Mouse (Mus musculus) myocyte (in vitro differentiated cells): ENCODE results near the gene Ccnd3.

Source experiments
- POLR2A ChIP-seq: IDR thresholded peaks from one replicate; pipeline ENCODE4 v1.6.1; 2011; ENCODE audit warnings: low read depth, mild to moderate bottlenecking, control low read depth, moderate library complexity; ENCODE audit not compliant: insufficient read length
- SRF ChIP-seq: IDR thresholded peaks from one replicate; pipeline ENCODE4 v1.6.1; 2011; ENCODE audit warnings: low read depth; ENCODE audit not compliant: control insufficient read depth, insufficient read length
- TCF12 ChIP-seq: IDR thresholded peaks from one replicate; pipeline ENCODE4 v1.6.1; 2011; ENCODE audit warnings: mild to moderate bottlenecking, control low read depth; ENCODE audit not compliant: poor library complexity, insufficient read depth, severe bottlenecking

DNA sequence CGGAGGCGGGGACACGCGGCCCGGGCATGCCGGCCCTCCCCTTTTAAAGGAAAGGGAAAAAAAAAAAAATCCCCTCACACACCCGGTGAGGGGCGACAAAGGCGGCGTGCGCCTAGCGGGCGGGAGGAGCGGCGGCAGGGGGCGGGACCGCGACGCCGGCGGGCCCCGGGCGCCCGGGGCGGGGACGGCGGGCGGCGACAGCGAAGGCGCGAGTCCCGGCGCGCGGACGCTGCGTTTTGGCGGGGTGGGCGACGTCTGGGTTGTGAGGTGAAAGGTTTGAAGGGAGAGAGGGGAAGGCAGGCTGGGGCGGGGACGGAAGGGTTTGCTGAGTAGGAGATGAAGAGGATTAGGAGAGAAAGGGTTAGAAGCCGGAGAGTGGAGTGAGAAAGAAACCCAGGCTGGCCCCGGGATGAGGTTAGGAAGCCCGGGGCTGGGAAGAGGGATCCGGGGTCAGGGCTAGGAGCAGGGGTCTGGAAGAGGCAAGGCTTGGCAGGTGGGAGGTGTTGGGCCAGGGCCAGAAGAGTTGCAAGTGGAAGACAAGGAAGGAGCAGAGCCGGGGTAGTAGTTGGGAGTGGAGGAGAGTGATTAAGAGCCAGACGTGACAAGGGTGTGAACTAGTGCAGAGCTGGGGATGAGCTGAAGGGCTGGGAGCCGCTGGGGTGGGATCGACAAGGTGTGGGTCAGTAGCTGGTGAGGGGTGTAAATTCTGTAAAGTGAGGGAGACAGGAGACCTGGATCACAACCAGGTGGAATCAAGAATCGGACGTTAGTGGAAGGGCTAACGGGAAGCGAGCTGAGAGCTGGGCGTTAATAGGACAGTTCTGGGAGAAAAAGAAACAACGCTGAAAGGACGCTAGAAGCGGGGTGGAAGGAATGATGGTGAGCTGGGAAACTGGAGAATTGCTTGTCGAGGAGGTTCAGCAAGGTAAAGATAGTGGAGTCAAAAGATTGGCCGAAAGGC lies 125.1 kb downstream of the Ccnd3 start:
- TF ChIP-seq POLR2A (peak; percentile 34), TCF12 (no peak), SRF (no peak)
